Mouse (Mus musculus): ENCODE data around the gene Gm14391. TPM values are rescaled to one million over a fixed set of nuclear protein-coding genes. Genes with fewer than 3 reads are reported as not detected.

Gm14391 gene
- polyA plus RNA-seq, 1 experiment from 2014 or later: 3.6 TPM

Other genes with a start within 250 kb of the Gm14391 start
- not detected in 2 replicates for gene Gm14444, start 196.7 kb downstream of the Gm14391 start, polyA plus RNA-seq (2015; fragmentation: Nextera tagmentation; extraction: Ambion mirVana)
- gene Gm14393, start 139.1 kb downstream of the Gm14391 start, polyA plus RNA-seq (2015; fragmentation: Nextera tagmentation; extraction: Ambion mirVana): 1.5 and 2.0 TPM in 2 replicates
- gene Gm14399, start 64.9 kb downstream of the Gm14391 start, polyA plus RNA-seq (2015; fragmentation: Nextera tagmentation; extraction: Ambion mirVana): 5.1 and 5.7 TPM in 2 replicates
- 0.13 and 0.28 TPM in 2 replicates for gene Gm14443, start 31.0 kb downstream of the Gm14391 start, polyA plus RNA-seq (2015; fragmentation: Nextera tagmentation; extraction: Ambion mirVana)
- gene Gm14440, start 68.2 kb upstream of the Gm14391 start, polyA plus RNA-seq (2015; fragmentation: Nextera tagmentation; extraction: Ambion mirVana): not detected in 2 replicates
- 6.9 and 7.1 TPM in 2 replicates for gene Gm4631, start 131.3 kb upstream of the Gm14391 start, polyA plus RNA-seq (2015; fragmentation: Nextera tagmentation; extraction: Ambion mirVana)
- 5.1 and 5.3 TPM in 2 replicates for gene Zfp968, start 165.5 kb upstream of the Gm14391 start, polyA plus RNA-seq (2015; fragmentation: Nextera tagmentation; extraction: Ambion mirVana)
- gene Gm4724, start 228.9 kb upstream of the Gm14391 start, polyA plus RNA-seq (2015; fragmentation: Nextera tagmentation; extraction: Ambion mirVana): 13.1 and 13.6 TPM in 2 replicates